Mouse (Mus musculus): Measurements from ENCODE around the gene Efcab6. TPM values are rescaled to one million over a fixed set of nuclear protein-coding genes. Genes with fewer than 3 reads are reported as not detected.

Efcab6 gene
- 1.8 and 2.5 TPM in 2 replicates for polyA plus RNA-seq (2012; rRNA removed)

GRCm38 (mm10) chr15:84065140-84065539 lies at the start of gene Efcab6:
Gene Efcab6 (minus strand): TSS chr15:84065379.

DNA sequence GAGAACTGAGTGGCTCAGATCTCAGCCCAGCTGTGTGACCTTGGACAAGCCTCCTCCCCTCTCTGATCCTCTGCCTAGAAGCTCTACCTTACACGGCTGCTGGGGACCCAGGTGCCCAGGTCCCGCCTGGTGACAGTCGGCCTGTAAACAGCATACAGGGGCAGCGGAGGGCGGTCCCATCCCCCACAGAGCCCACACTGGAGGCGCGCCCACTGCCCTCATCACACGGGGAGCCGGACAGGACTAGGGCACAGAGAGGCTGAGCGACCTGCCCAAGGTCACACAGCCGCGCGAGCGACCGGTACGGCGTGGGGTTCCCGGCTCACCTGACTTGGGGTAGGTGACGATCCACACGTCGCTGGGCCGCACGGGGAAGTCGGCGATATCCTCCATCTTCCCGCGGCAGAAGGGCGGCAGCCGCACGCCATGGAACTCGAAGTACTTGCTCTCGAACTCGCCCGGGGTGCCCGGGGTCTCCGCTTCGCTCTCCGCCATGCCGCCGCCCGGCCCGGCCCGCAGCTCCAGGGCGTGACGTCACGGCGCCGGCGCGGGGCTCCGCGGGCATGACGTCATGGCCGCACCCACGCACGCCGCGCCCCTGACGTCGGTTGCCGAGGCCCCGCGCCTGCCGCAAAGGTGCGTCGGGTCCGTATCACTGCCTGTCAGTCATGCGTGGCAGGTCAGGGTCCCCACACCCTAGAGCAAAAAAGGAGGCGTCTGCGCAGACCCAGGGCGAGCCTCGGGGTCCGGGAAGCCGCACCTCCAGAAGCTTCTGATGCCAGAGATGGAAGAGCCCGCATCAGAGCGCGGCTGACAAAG lies 40.1 kb upstream of the Efcab6 start, which contains the start of gene Sult4a1:
Gene Sult4a1 (minus strand): TSS at position 650 of the 819 bp plus-strand sequence.

Other genes starting within 250 kb of the Efcab6 start
- 1.3 and 1.8 TPM in 2 replicates for gene Sult4a1, start 40.4 kb upstream of the Efcab6 start, polyA plus RNA-seq (2012; rRNA removed)
- gene Pnpla5, start 57.8 kb upstream of the Efcab6 start, polyA plus RNA-seq (2012; rRNA removed) = 0.36 and 0.40 TPM in 2 replicates
- 77.6 and 80.2 TPM in 2 replicates for gene Pnpla3, start 102.5 kb upstream of the Efcab6 start, polyA plus RNA-seq (2012; rRNA removed)
- 9.0 and 10.3 TPM in 2 replicates for gene Samm50, start 126.9 kb upstream of the Efcab6 start, polyA plus RNA-seq (2012; rRNA removed)
- 16.7 and 39.6 TPM in 2 replicates for gene Parvb, start 166.7 kb upstream of the Efcab6 start, polyA plus RNA-seq (2012; rRNA removed)